Mouse (Mus musculus) CH12.LX (cell line): ENCODE data around the gene Asb17. TPM values are rescaled to one million over a fixed set of nuclear protein-coding genes. Genes with fewer than 3 reads are reported as not detected.

Experiments used
- DNase-seq: peaks from one replicate; pipeline ENCODE4 v3.0.0-alpha.2; 2013; ENCODE audit errors: extremely low read depth
- H3K27ac ChIP-seq: 2 replicates; pipeline ENCODE4 v1.5.1; 2012; ENCODE audit warnings: low read depth, mild to moderate bottlenecking, control low read depth, moderate library complexity; ENCODE audit not compliant: insufficient read depth
- H3K27me3 ChIP-seq: replicated peaks from 2 replicates; pipeline ENCODE3; 2012; ENCODE audit warnings: inconsistent platforms
- H3K36me3 ChIP-seq, 2 experiments: replicated peaks in 1 of 2; 2 replicates each; pipeline versions ENCODE3 to v1.6.1; 2012; ENCODE audit warnings: inconsistent platforms in 1 of 2, low read length in 1 of 2, mild to moderate bottlenecking in 1 of 2, mixed read lengths in 1 of 2, moderate library complexity in 1 of 2; ENCODE audit not compliant: control insufficient read depth in 1 of 2, insufficient read depth in 1 of 2
- H3K4me1 ChIP-seq, 2 experiments: 2 replicates each; pipeline ENCODE4 v1.6.1; 2012; ENCODE audit warnings: inconsistent platforms in 1 of 2, moderate library complexity in 1 of 2; ENCODE audit not compliant: insufficient read depth in 2 of 2, control insufficient read depth in 1 of 2
- H3K4me2 ChIP-seq: 2 replicates; pipeline ENCODE4 v1.6.1; 2012; ENCODE audit warnings: low read depth, mild to moderate bottlenecking, control low read depth; ENCODE audit not compliant: poor library complexity, insufficient read depth, severe bottlenecking
- H3K4me3 ChIP-seq, 3 experiments: fragments of 150-350 bp in 1 of 3; sonication (generic) in 1 of 3; replicated peaks in 1 of 3; 2 replicates each; pipeline versions ENCODE3 to v1.5.1; 2011 to 2012; ENCODE audit warnings: low read depth in 2 of 3, low read length in 2 of 3, mild to moderate bottlenecking in 2 of 3, moderate library complexity in 2 of 3, control low read depth in 1 of 3, improper control_type of control experiment in 1 of 3, inconsistent platforms in 1 of 3, mixed read lengths in 1 of 3; ENCODE audit not compliant: poor library complexity in 1 of 3
- H3K79me2 ChIP-seq: replicated peaks from 2 replicates; pipeline ENCODE4 v1.6.1; 2012; ENCODE audit warnings: mild to moderate bottlenecking, moderate library complexity; ENCODE audit not compliant: control insufficient read depth, poor library complexity, insufficient read depth, severe bottlenecking; ENCODE audit errors: extremely low read depth
- H3K9ac ChIP-seq: 2 replicates; pipeline ENCODE4 v1.6.1; 2012; ENCODE audit warnings: low read depth, mild to moderate bottlenecking, control low read depth, moderate library complexity; ENCODE audit not compliant: insufficient read depth
- H3K9me3 ChIP-seq: replicated peaks from 2 replicates; pipeline ENCODE3; 2012; ENCODE audit warnings: low read length, inconsistent platforms, mixed read lengths
- BHLHE40 ChIP-seq: IDR thresholded peaks from 2 replicates; pipeline ENCODE4 v1.6.1; 2011; ENCODE audit warnings: mild to moderate bottlenecking, low read depth, low read length, improper control_type of control experiment
- CHD2 ChIP-seq: IDR thresholded peaks from 2 replicates; pipeline ENCODE4 v1.6.1; 2011; ENCODE audit warnings: low read length, improper control_type of control experiment
- CTCF ChIP-seq, 2 experiments: IDR thresholded peaks in 1 of 2; conservative IDR thresholded peaks in 1 of 2; 2 replicates each; pipeline ENCODE4 v1.5.1; 2011 to 2012; ENCODE audit warnings: low read depth in 2 of 2, low read length in 2 of 2, improper control_type of control experiment in 1 of 2, inconsistent platforms in 1 of 2, mild to moderate bottlenecking in 1 of 2, moderate library complexity in 1 of 2
- ELF1 ChIP-seq: IDR thresholded peaks from 2 replicates; pipeline ENCODE4 v1.6.1; 2014; ENCODE audit warnings: low read depth, mild to moderate bottlenecking, inconsistent platforms, low read length, improper control_type of control experiment
- EP300 ChIP-seq: IDR thresholded peaks from 2 replicates; pipeline ENCODE4 v1.6.1; 2011; ENCODE audit warnings: low read length, improper control_type of control experiment
- ETS1 ChIP-seq: conservative IDR thresholded peaks from 2 replicates; pipeline ENCODE4 v1.6.1; 2012; ENCODE audit warnings: low read depth, mild to moderate bottlenecking, inconsistent platforms, low read length, improper control_type of control experiment, moderate library complexity
- GABPA ChIP-seq: IDR thresholded peaks from 2 replicates; pipeline ENCODE4 v1.6.1; 2012; ENCODE audit warnings: low read depth, low read length, improper control_type of control experiment, inconsistent platforms; ENCODE audit not compliant: insufficient replicate concordance
- HCFC1 ChIP-seq: IDR thresholded peaks from 2 replicates; pipeline ENCODE4 v1.6.1; 2012; ENCODE audit warnings: low read depth, mild to moderate bottlenecking, inconsistent platforms, low read length, improper control_type of control experiment
- IRF4 ChIP-seq: IDR thresholded peaks from 2 replicates; pipeline ENCODE4 v1.6.1; 2014; ENCODE audit warnings: low read depth, mild to moderate bottlenecking, inconsistent platforms, low read length, improper control_type of control experiment
- JUN ChIP-seq: IDR thresholded peaks from 2 replicates; pipeline ENCODE4 v1.6.1; 2011; ENCODE audit warnings: low read depth, mild to moderate bottlenecking, low read length, improper control_type of control experiment, moderate library complexity; ENCODE audit not compliant: insufficient read depth
- JUND ChIP-seq: conservative IDR thresholded peaks from 2 replicates; pipeline ENCODE4 v1.6.1; 2011; ENCODE audit warnings: low read depth, low read length, improper control_type of control experiment
- KAT2A ChIP-seq: IDR thresholded peaks from 2 replicates; pipeline ENCODE4 v1.6.1; 2012; ENCODE audit warnings: low read length, improper control_type of control experiment, inconsistent platforms; ENCODE audit not compliant: insufficient replicate concordance
- MAFK ChIP-seq: IDR thresholded peaks from 2 replicates; pipeline ENCODE4 v1.6.1; 2011; ENCODE audit warnings: low read length, improper control_type of control experiment; ENCODE audit not compliant: insufficient replicate concordance
- MAX ChIP-seq: IDR thresholded peaks from 2 replicates; pipeline ENCODE4 v1.6.1; 2011; ENCODE audit warnings: low read length, improper control_type of control experiment
- MAZ ChIP-seq: IDR thresholded peaks from 2 replicates; pipeline ENCODE4 v1.6.1; 2012; ENCODE audit warnings: low read depth, mild to moderate bottlenecking, inconsistent platforms, low read length, improper control_type of control experiment, moderate library complexity
- MEF2A ChIP-seq: IDR thresholded peaks from 2 replicates; pipeline ENCODE4 v1.6.1; 2014; ENCODE audit warnings: low read depth, mild to moderate bottlenecking, inconsistent platforms, low read length, improper control_type of control experiment, borderline replicate concordance
- MXI1 ChIP-seq: IDR thresholded peaks from 2 replicates; pipeline ENCODE4 v1.6.1; 2011; ENCODE audit warnings: mild to moderate bottlenecking, low read depth, low read length, improper control_type of control experiment
- MYC ChIP-seq: IDR thresholded peaks from 2 replicates; pipeline ENCODE4 v1.6.1; 2011; ENCODE audit warnings: low read depth, mild to moderate bottlenecking, improper control_type of control experiment, low read length
- NELFE ChIP-seq: IDR thresholded peaks from 2 replicates; pipeline ENCODE4 v1.6.1; 2011; ENCODE audit warnings: low read depth, low read length, improper control_type of control experiment
- NRF1 ChIP-seq: IDR thresholded peaks from 2 replicates; pipeline ENCODE4 v1.6.1; 2014; ENCODE audit warnings: low read depth, mild to moderate bottlenecking, inconsistent platforms, low read length, improper control_type of control experiment, moderate library complexity
- PAX5 ChIP-seq: IDR thresholded peaks from 2 replicates; pipeline ENCODE4 v1.6.1; 2012; ENCODE audit warnings: low read length, inconsistent platforms, mixed read lengths
- POLR2A ChIP-seq: IDR thresholded peaks from 2 replicates; pipeline ENCODE4 v1.6.1; 2011; ENCODE audit warnings: low read depth, mild to moderate bottlenecking, improper control_type of control experiment, low read length
- POLR2AphosphoS2 ChIP-seq: IDR thresholded peaks from 2 replicates; pipeline ENCODE4 v1.6.1; 2011; ENCODE audit warnings: low read depth, low read length, improper control_type of control experiment
- RAD21 ChIP-seq: IDR thresholded peaks from 2 replicates; pipeline ENCODE4 v1.6.1; 2011; ENCODE audit warnings: low read depth, mild to moderate bottlenecking, low read length, improper control_type of control experiment, moderate library complexity
- RCOR1 ChIP-seq: conservative IDR thresholded peaks from 2 replicates; pipeline ENCODE4 v1.6.1; 2012; ENCODE audit warnings: low read depth, mild to moderate bottlenecking, inconsistent platforms, low read length, improper control_type of control experiment
- SIN3A ChIP-seq: IDR thresholded peaks from 2 replicates; pipeline ENCODE4 v1.6.1; 2012; ENCODE audit warnings: low read length, improper control_type of control experiment, inconsistent platforms
- SMC3 ChIP-seq: IDR thresholded peaks from 2 replicates; pipeline ENCODE4 v1.6.1; 2011; ENCODE audit warnings: low read depth, low read length, improper control_type of control experiment
- TBP ChIP-seq: conservative IDR thresholded peaks from 2 replicates; pipeline ENCODE4 v1.6.1; 2011; ENCODE audit warnings: low read depth, low read length, improper control_type of control experiment
- TCF12 ChIP-seq: IDR thresholded peaks from 2 replicates; pipeline ENCODE4 v1.6.1; 2014; ENCODE audit warnings: low read depth, mild to moderate bottlenecking, inconsistent platforms, low read length, improper control_type of control experiment
- UBTF ChIP-seq: IDR thresholded peaks from 2 replicates; pipeline ENCODE4 v1.6.1; 2012; ENCODE audit warnings: low read depth, mild to moderate bottlenecking, inconsistent platforms, low read length, improper control_type of control experiment, moderate library complexity
- USF1 ChIP-seq: IDR thresholded peaks from 2 replicates; pipeline ENCODE4 v1.6.1; 2014; ENCODE audit warnings: low read depth, mild to moderate bottlenecking, inconsistent platforms, low read length, improper control_type of control experiment
- USF2 ChIP-seq: conservative IDR thresholded peaks from 2 replicates; pipeline ENCODE4 v1.6.1; 2011; ENCODE audit warnings: low read depth, low read length, improper control_type of control experiment
- ZC3H11A ChIP-seq: IDR thresholded peaks from 2 replicates; pipeline ENCODE4 v1.6.1; 2012; ENCODE audit warnings: low read depth, mild to moderate bottlenecking, inconsistent platforms, low read length, improper control_type of control experiment
- ZKSCAN1 ChIP-seq: IDR thresholded peaks from 2 replicates; pipeline ENCODE4 v1.6.1; 2012; ENCODE audit warnings: low read depth, inconsistent platforms, low read length, improper control_type of control experiment, borderline replicate concordance
- ZMIZ1 ChIP-seq: IDR thresholded peaks from 2 replicates; pipeline ENCODE4 v1.6.1; 2012; ENCODE audit warnings: low read depth, mild to moderate bottlenecking, inconsistent platforms, low read length, improper control_type of control experiment
- ZNF384 ChIP-seq: IDR thresholded peaks from 2 replicates; pipeline ENCODE4 v1.6.1; 2012; ENCODE audit warnings: low read depth, low read length, improper control_type of control experiment, inconsistent platforms
- dilution Hi-C: fragments of 300-500 bp; cut with MboI; formaldehyde crosslinking; loops from 2 replicates; pipeline ENCODE4 v1.14.3; 2020; ENCODE audit warnings: low sequenced_read_pairs; ENCODE audit not compliant: extremely low pct_unique_long_range_greater_than_20kb, extremely low pct_ligation_motif_present
- in situ Hi-C: fragments of 300-500 bp; cut with MboI; formaldehyde crosslinking; loops from 3 replicates; pipeline ENCODE4 v1.14.3; 2019; ENCODE audit warnings: low sequenced_read_pairs, low pct_ligation_motif_present, low pct_unique_long_range_greater_than_20kb, mixed read lengths
- polyA plus RNA-seq: library from polyadenylated mRNA; unstranded; fragments of >175 nt; gene quantifications from 2 replicates; pipeline ENCODE4 v1.2.1, GENCODE M21; 2012; ENCODE audit warnings: low read depth; ENCODE audit not compliant: insufficient read length
- total RNA-seq, 2 experiments: library from RNA; depleted of rRNA; stranded (reverse); fragments of 300-350 nt in 1 of 2; fragments of >200 nt in 1 of 2; gene quantifications; 2 replicates each; pipeline ENCODE4 v1.2.3; 2012 to 2014

Gene Asb17
- total and polyA plus RNA-seq, 3 experiments = 0.13 to 0.27 TPM; not detected in 1

GRCm38 (mm10) chr3:153806077-153806772, 37.8 kb upstream of the Asb17 start:
- no peak overlapping the region for H3K27ac ChIP-seq
- dilution Hi-C loops = loop anchor here (25.0 kb wide), 1 partner anchor 144 kb away; no protein-coding TSS in a partner anchor

DNA sequence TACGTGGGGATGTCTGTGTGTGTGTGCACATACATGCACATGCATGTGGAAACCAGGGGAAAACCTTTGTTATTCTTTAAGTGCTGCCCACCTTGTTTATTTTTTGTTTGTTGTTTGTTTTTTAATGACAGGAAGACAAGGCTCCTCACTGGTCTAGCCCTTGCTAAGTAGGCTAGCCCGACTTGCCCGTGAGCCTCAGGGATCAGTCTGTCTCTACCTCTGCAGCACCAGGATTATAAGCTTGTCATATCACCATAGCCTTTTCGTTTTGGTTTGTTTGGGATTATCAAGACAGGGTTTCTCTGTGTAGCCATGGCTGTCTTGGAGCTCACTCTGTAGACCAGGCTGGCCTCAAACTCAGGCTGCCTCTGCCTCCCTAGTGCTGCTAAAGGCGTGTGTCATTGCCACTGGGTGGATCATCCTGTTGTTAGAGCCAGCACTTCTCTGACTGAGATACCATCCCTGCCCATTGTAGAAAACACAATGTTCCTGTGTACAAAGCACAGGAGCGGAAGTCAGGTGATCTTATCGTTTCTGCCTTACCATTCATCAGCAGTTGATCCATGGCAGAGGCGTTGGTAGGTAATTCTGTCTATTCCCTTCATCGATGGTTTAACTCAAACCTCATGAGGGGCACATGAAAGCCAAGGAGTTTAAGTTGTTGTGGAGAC, 37.1 kb upstream of the Asb17 start:
- Histone ChIP-seq H3K4me1 (peaks cover 3 to 20% of the 10 kb centered on the region in 2 experiments; a peak in 3 of 4 replicates), H3K79me2 (no peaks in the 10 kb centered on the region), H3K9me3 (no peaks in the 10 kb centered on the region), H3K4me3 (no peak overlapping the region), H3K27ac (no peak overlapping the region), H3K27me3 (no peaks in the 10 kb centered on the region), H3K36me3 (no peaks in the 10 kb centered on the region), H3K4me2 (no peak overlapping the region), H3K9ac (no peak overlapping the region)
- in situ Hi-C loops (no loop called here), dilution Hi-C loops (loop anchor here (25.0 kb wide), 1 partner anchor 145 kb away; no protein-coding TSS in a partner anchor)
- DNase-seq = no peak
- TF ChIP-seq NRF1 (no peak), GABPA (no peak), NELFE (0 out of 2 replicates have a peak, but pooled peaks have one; percentile 22), MAX (0 out of 2 replicates have a peak, but pooled peaks have one; percentile 17)

More at GRCm38 (mm10) chr3:153806077-153806772, 37.8 kb upstream of the Asb17 start:
- no peaks in the 10 kb centered on the region for H3K79me2 ChIP-seq
- in situ Hi-C loops = no loop called here
- peak; percentile 90 for DNase-seq
- H3K9ac ChIP-seq = no peak overlapping the region
- no peaks in the 10 kb centered on the region for H3K36me3 ChIP-seq
- H3K27me3 ChIP-seq = no peaks in the 10 kb centered on the region
- peak overlapping the region; percentile 10; the same call in 1 of the 2 replicates for H3K4me2 ChIP-seq
- H3K9me3 ChIP-seq = no peaks in the 10 kb centered on the region
- H3K4me3 ChIP-seq = no peak overlapping the region
- peaks cover 3 to 19% of the 10 kb centered on the region in 2 experiments; a peak in 3 of 4 replicates for H3K4me1 ChIP-seq
- no peak for TF ChIP-seq ZMIZ1
- peak; percentile 97 for TF ChIP-seq SMC3
- no peak for TF ChIP-seq ZKSCAN1
- peak; percentile 41; the same call in 1 of the 2 replicates for TF ChIP-seq NELFE
- TF ChIP-seq IRF4 = peak; percentile 2; the same call in 1 of the 2 replicates
- peak; percentile 13; the same call in 1 of the 2 replicates for TF ChIP-seq TCF12
- TF ChIP-seq NRF1 = no peak
- TF ChIP-seq UBTF = no peak
- no peak for TF ChIP-seq MAFK
- no peak for TF ChIP-seq POLR2AphosphoS2
- TF ChIP-seq USF2 = no peak
- no peak for TF ChIP-seq CHD2
- TF ChIP-seq ZNF384 = no peak
- TF ChIP-seq MXI1 = peak; percentile 81
- no peak for TF ChIP-seq KAT2A
- peak; percentile 30; the same call in 1 of the 2 replicates for TF ChIP-seq MEF2A
- TF ChIP-seq BHLHE40 = peak; percentile 75
- TF ChIP-seq ELF1 = no peak
- no peak for TF ChIP-seq HCFC1
- no peak for TF ChIP-seq TBP
- TF ChIP-seq POLR2A = no peak
- 0 out of 2 replicates have a peak, but pooled peaks have one; percentile 22 for TF ChIP-seq MAZ
- no peak for TF ChIP-seq SIN3A
- peak; percentile 97 to 98 for TF ChIP-seq CTCF (conservative IDR thresholded peaks at IDR 0.05 in 1 of 2, IDR thresholded peaks at IDR 0.05 in 1 of 2; ENCODE audit: low read depth in 2 of 2, low read length in 2 of 2)
- no peak for TF ChIP-seq ETS1
- no peak for TF ChIP-seq PAX5
- no peak for TF ChIP-seq RCOR1
- no peak for TF ChIP-seq USF1
- TF ChIP-seq JUN = no peak
- no peak for TF ChIP-seq GABPA
- 0 out of 2 replicates have a peak, but pooled peaks have one; percentile 36 for TF ChIP-seq MYC
- peak; percentile 92 for TF ChIP-seq RAD21
- peak; percentile 63 for TF ChIP-seq ZC3H11A
- peak; percentile 43; the same call in 1 of the 2 replicates for TF ChIP-seq MAX
- TF ChIP-seq EP300 = no peak
- no peak for TF ChIP-seq JUND
- TF ChIP-seq, all 38 proteins: peak for 13
